Comparison of ENCODE assay signal across 27 mouse cellular contexts in the genomic region with DNA sequence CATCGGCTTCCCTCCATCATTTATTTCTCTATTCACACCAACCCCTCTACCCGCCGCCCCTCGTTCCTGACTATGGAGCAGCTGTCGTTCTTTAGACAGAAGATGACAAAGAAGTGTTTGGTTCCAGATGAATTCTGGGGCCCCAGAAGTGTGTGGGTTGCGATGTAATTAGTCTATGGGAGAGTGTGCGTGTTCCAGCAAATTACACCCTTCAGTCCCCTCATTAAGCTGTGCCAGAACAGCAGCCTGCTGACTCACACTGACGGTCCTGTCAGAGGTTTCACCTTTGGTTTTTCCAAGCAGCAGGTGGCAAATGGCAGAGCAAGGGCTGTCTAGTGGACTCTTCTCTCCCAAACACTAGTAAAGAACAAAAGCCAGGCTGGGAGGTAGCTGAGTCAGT. TPM values are rescaled to one million over a fixed set of nuclear protein-coding genes. Genes with fewer than 3 reads are reported as not detected.
DNase-seq lines count a peak whose midpoint lies in the region; ATAC-seq lines count a peak whose summit lies in the region.
"Had no signal": no experiment of that assay in that cellular context is flagged by ENCODE, and none has a peak within 500 bp of the region (broad histone marks: within the 10 kb centered on the region; RNA-seq: fewer than 3 reads in every experiment).

No protein-coding gene starts in this region.

- H3K4me3 ChIP-seq in heart, embryonic 12.5 days, result no peak overlapping the region
- H3K4me3 ChIP-seq: forebrain, embryonic 13.5 days; hindbrain, embryonic 10.5 days; intestine, embryonic 15.5 days; limb, embryonic 12.5 days; neural tube, embryonic 15.5 days had no signal

- WGBS in heart, embryonic 12.5 days, result 83% methylated on average over 8 of the region's 8 CpGs

- peak; percentile 72 for DNase-seq in heart, adult 11 months
- DNase-seq in right cerebral cortex, adult 18-20 months, result peak; percentile 10
- no peak for DNase-seq in right cerebral cortex, postnatal 10 days (ENCODE audit: low spot score in 2 of 2)
- peak; percentile 18 to 48 for DNase-seq in layer of hippocampus, adult 8-10 months (ENCODE audit: low spot score in 2 of 2)
- DNase-seq in right cerebral cortex, postnatal 36 days (ENCODE audit: low spot score in 2 of 2), result peak; percentile 3 to 8
- DNase-seq in urinary bladder, postnatal 14 days (ENCODE audit: low spot score), result no peak
- no peak for DNase-seq in urinary bladder, postnatal 4 days (ENCODE audit: low spot score in 2 of 2)
- DNase-seq: cerebellum, adult 8-10 months; cerebellum, postnatal 36 days; heart, postnatal 10 days; kidney, adult 8-10 months; kidney, postnatal 14 days; liver, postnatal 0 days; spleen, adult 18-20 months; thymus, postnatal 14 days had no signal

- H3K9ac ChIP-seq in heart, embryonic 12.5 days, result no peak overlapping the region
- H3K9ac ChIP-seq: forebrain, embryonic 13.5 days; intestine, embryonic 15.5 days; limb, embryonic 12.5 days; liver, postnatal 0 days; neural tube, embryonic 15.5 days had no signal

- H3K4me1 ChIP-seq in heart, embryonic 12.5 days (replicated peaks), result no peaks in the 10 kb centered on the region
- H3K4me1 ChIP-seq: hindbrain, embryonic 10.5 days; intestine, embryonic 15.5 days; limb, embryonic 12.5 days; neural tube, embryonic 15.5 days had no signal

- H3K27me3 ChIP-seq in heart, embryonic 12.5 days (replicated peaks), result no peaks in the 10 kb centered on the region
- H3K27me3 ChIP-seq: forebrain, embryonic 13.5 days; intestine, embryonic 15.5 days; limb, embryonic 12.5 days; neural tube, embryonic 15.5 days had no signal

- no peak for ATAC-seq in heart, embryonic 12.5 days (ENCODE audit: insufficient number of reproducible peaks, low FRiP score)
- ATAC-seq: CD4-positive, CD25-positive, alpha-beta regulatory T cell, adult 4 months; forebrain, embryonic 13.5 days; hindbrain, embryonic 16.5 days; intestine, embryonic 15.5 days; liver, postnatal 0 days; lung, postnatal 0 days had no signal

- no peaks in the 10 kb centered on the region for H3K36me3 ChIP-seq in heart, embryonic 12.5 days
- H3K36me3 ChIP-seq: hindbrain, embryonic 10.5 days; intestine, embryonic 15.5 days; limb, embryonic 12.5 days; neural tube, embryonic 15.5 days had no signal

- no peak overlapping the region for H3K27ac ChIP-seq in heart, embryonic 12.5 days (ENCODE audit: poor library complexity, severe bottlenecking)
- H3K27ac ChIP-seq: forebrain, embryonic 13.5 days; hindbrain, embryonic 10.5 days; intestine, embryonic 15.5 days; limb, embryonic 12.5 days; macrophage; neural tube, embryonic 15.5 days had no signal

- no peak overlapping the region for H3K4me2 ChIP-seq in heart, embryonic 12.5 days
- H3K4me2 ChIP-seq: forebrain, embryonic 13.5 days; heart, embryonic 11.5 days; intestine, embryonic 15.5 days; limb, embryonic 12.5 days; liver, embryonic 11.5 days; neural tube, embryonic 15.5 days had no signal

- 0 out of 2 replicates have a peak, but pooled peaks cover 5% of the 10 kb centered on the region for H3K9me3 ChIP-seq in heart, embryonic 12.5 days (replicated peaks)
- H3K9me3 ChIP-seq: hindbrain, embryonic 10.5 days; intestine, embryonic 15.5 days; limb, embryonic 12.5 days; neural tube, embryonic 15.5 days had no signal

RNA-seq across cellular contexts. Expression of gene Galnt17, which starts 26.2 kb away (rescaled TPM):
- 0.86 and 1.3 TPM in 2 replicates for polyA plus RNA-seq in heart, embryonic 12.5 days (2016; fragmentation: Nextera tagmentation; extraction: Ambion mirVana)
- 100 to 1,000 TPM in 3 of 4 experiments, 10 to 100 TPM in 1; 95.9 to 116 (median 106) TPM for total RNA-seq in layer of hippocampus, adult 8-10 months (2022)
- polyA plus RNA-seq: CD4-positive, CD25-positive, alpha-beta regulatory T cell, adult 4 months; liver, postnatal 0 days; macrophage had no signal

Comparison
In these comparisons a context has a peak if more than half of its experiments do, and no peak if none do; other contexts are left out.
1. DNase-seq: peak in heart, adult 11 months (single experiment), right cerebral cortex, adult 18-20 months (single experiment), layer of hippocampus, adult 8-10 months (2 of 2) and right cerebral cortex, postnatal 36 days (2 of 2); none in right cerebral cortex, postnatal 10 days (0 of 2), urinary bladder, postnatal 14 days (single experiment) and urinary bladder, postnatal 4 days (0 of 2).